Mouse (Mus musculus) fibroblast of lung, adult 2 months (primary cell): ENCODE measurements around the gene Col27a1.
"Not testable (repeated sequence)": the region's sequence is repeated elsewhere in the genome, so short reads cannot be mapped to it uniquely, and the experiment has no call there.

Experiments used
- DNase-seq: peaks from one replicate; pipeline ENCODE4 v3.0.0-alpha.2; 2011; ENCODE audit warnings: low read depth

Gene Col27a1

DNA sequence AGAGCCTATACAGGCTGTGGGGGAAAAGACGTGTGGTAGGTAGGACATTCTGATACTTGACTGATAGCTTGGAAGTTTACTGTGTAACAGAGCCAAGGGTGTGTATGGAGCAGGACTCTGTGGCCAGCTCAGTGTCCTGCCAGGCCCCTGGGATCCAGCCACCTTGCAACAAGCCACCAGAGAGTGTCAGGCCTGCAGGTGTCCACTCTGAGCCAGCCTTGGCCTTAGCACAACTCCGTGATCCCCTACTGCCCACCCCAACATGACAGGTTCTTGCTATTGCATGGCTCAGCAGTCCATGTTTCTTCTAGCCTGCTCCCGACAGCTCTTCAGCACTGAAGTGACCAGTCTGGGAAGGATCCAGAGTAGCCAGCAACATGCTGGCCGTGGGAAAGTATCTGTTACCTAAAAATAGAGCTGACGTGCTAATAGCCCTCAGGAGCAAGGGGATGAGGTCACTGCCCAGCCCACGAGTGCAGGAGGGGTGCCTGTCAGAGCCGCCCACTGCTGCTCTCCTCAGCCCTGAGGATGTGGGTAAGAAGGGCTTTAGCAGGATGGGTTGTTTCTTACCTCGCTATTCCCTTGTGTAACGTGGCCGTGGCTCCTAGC lies 96.5 kb downstream of the Col27a1 start:
- peak; percentile 90 for DNase-seq

DNA sequence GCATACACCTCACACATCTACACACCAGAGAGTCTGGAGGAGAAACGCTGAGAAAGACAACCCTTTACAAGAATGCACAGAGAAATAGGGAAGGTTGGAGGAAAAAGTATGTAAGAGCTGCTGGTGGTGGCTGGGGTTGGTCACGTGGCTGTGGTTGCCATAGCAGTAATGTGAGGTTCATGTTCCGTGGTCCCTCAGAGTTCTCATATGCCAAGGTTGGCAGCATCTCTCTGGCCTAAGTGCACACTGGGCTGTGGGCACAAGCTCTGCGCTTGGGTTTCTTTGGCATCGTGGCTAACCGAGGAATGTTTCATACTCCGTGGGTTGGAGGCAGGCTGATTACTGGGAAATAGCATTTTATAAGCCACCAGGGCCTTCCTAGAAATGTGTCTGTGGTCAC lies 97.6 kb downstream of the Col27a1 start:
- peak; percentile 84 for DNase-seq

DNA sequence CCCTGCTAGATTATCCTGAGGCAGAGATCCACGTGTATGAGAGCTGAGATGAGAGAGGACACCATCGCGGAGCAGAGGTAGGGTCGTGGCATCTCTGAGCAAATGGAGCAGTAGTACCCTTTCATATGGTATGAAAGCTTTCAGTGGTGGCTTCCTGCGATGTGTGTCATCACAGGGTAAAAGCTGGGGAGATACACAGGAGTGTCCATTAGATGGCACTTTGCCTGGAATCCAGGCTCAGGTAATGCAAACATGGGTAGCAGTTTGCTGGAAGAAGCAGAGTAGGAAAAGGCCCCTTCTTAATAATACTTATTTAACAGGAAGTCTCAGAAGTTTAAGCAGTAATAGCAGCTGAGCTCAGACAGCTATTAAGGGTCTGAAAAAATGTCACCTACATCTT lies 100.3 kb downstream of the Col27a1 start:
- DNase-seq: no peak

DNA sequence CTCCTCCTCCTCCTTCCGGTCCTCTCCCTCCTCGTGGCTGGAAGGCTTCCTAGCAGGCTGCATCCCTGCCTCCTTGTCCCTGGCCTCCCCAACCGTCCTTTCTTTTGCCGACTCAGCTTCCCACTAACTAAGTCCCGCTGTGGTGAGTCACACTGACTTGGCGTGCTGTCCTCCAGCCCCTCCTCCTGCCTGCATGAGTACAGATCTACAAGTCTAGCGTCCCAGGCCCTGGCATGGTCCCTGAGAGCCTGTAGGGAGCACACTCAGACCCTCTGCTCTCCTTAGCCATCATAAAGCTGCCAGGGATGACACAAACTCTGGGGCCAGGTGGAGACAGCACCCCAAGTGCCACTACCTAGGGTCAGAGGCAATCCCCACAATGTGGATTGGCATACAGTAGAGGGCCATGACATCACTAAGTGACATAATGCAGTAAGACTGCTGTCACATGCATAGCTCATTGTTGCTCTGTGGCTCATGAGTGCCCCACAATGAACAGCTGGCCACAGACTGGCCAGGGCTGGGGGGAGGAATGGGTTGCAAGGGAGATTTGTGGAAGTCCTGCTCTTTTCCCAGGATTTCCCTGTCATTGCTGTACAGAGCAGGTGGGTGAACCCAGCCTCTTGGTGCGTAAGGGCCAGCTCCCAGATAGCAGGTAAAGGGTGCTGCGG lies 102.4 kb downstream of the Col27a1 start:
- DNase-seq: peak; percentile 91

DNA sequence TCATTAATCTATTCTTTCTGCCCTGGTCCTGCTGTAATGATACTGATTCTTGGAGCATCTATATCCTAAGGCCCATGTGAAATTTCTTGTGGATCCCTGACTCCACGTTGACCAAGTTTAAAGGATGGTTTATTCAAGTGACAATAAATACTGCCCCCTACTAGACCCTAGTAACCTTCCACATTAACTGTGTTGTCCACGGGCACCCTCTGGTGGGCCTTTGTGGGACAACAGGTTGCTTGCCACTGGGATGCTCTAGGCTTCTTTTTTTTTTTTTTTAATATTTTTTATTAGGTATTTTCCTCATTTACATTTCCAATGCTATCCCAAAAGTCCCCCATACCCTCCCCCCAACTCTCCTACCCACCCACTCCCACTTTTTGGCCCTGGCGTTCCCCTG lies 105.8 kb downstream of the Col27a1 start:
- not testable (repeated sequence) for DNase-seq

DNA sequence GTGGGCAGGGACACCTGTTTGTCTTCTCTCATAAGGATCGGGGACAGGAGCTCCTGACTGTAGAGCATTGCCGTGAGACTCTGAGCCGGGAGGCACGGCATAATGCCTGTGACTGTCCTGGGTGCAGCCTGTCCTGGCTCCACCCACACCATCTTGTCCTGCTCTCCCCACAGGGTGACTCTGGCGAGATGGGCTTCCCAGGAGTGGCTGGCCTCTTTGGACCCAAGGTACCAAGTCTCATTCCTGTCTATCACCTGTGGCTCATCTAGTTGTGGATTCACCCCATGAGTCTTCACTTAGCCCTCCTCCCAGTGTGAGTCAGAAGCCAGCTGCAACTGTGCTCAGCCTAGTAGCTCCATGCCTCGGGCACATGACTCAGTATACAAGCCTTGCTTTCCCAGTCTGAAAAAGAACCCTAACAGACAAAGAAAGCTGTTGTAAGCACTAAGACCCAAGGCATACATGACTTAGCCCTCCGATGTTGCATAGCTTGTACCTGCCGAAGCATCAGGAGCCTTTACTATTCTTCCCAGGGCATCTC lies 109.5 kb downstream of the Col27a1 start:
- DNase-seq: no peak

DNA sequence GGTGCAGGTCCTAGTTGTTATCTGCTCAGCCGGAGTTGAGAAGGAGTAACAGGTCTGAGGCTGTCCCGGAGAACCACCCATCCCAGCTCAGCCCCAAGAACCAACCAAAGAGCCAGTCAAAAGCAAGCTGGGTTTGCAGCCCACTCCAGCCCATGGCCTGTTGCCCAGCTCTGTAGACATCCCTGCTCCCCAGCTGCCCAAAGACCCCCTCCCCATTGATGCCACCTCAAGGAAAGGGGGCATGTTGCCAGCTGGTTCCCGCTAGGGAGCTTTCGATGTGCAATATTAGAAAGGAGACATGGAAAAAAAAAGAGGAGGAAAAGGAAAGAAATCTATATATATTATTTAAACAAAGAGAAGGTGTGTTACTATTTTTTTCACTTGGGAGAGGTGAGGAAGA lies 119.6 kb downstream of the Col27a1 start:
- no peak for DNase-seq

DNA sequence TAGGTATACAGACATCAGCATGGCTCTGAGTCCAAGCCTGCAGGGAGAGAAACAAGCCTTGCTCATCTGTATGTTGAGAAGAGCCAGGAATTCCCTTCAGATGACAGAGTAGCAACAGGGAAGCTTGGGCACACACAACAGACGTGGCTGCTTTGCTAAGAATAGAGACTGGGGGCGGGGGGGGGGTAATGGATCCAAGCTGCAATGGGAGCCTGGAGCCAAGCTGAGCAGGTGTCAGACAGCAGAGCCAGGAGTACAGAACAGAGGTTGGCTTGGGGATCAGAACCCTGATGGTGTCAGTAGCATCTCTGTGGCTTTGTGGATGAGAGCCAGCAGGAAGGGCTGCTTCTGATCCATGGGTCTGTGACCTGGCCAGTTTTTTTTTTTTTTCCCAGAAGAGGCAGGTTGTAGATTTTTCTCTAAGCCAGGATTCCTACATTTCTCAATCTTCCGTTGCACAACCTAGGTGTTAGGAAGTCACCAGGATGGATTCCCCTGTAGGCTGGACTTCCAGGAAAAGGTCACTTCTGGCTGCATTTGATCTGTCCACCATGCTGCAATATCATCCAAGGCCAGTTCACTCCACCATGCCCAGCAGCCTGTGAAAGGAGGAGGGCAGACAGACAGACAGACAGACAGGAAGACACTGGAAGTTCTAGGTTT lies 124.7 kb downstream of the Col27a1 start:
- DNase-seq: no peak

DNA sequence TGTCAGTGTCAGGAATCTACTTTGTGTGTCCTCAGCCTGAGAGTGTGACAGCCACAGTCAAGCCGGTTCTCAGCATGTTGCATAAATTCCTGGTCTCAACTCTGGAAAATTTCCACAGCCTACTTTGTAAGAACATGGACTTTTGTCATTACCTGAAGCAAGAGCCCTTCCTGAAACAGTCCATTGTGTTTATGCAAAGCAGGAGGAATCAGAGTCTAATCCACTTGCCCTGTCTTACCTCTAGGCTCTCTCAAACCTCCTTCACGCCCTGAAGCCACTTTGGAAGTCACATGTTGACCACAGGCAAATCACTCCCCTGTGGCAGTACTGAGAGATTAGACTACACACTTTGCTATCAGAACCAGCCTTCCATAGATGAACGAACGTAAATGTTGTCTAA lies 128.7 kb downstream of the Col27a1 start:
- no peak for DNase-seq

DNA sequence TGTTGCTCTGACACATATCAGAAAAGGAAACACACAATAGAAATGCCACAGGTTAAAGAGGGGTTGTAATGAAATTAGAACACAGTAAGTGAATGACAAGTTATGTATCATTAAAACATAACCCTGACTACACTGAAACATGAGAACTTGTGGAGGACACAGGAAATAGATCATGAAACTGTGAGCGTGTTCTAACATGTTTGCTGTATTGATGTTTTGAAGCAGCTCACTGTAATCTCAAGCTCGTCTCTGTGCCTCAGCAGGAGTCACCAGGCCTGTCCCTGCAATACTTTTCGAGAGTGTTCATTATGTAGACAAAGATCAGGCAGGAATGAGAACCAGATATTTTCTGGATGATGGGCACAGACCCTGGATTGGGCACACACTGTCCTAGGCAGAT lies 129.8 kb downstream of the Col27a1 start:
- DNase-seq: no peak

DNA sequence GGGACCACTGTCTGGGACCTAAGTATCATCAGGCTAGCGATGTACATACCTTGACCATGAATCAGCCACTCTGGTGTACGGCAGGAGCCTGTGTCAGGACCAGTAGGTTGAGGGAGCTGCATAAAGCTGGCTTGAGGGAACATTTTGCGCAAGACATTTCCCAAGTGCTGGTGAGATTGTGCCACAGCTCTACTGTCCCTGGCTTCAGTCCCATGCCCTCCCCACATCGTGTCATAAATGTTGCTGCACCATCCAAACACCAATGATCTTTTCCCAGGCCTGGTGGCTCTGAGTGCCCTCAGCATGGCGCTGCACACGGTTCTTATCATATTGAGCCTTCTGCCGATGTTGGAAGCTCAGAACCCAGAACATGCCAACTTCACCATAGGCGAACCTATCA lies 130.5 kb downstream of the Col27a1 start, which contains the start of gene Orm1:
Gene Orm1, plus strand, starts transcription at position 266 of the 400 bp plus-strand sequence.
- DNase-seq: no peak

DNA sequence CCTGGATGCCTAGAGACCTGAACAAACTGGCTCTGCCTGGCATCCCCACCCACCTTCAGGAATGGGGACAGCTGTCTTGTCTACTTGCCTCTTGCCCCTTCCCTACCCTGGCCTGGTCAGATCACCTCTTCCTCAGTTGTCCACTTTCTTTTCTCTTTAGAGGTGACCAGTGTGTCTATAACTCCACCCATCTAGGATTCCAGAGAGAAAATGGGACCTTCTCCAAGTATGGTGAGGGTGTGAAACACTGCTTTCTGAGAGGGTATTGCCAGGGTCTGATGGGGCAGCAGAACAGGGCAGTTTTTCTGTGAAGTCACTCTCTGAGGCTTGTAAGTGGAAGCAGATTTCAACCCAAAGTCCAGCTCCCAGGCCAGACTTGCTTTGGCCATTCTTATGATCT lies 131.5 kb downstream of the Col27a1 start:
- no peak for DNase-seq

DNA sequence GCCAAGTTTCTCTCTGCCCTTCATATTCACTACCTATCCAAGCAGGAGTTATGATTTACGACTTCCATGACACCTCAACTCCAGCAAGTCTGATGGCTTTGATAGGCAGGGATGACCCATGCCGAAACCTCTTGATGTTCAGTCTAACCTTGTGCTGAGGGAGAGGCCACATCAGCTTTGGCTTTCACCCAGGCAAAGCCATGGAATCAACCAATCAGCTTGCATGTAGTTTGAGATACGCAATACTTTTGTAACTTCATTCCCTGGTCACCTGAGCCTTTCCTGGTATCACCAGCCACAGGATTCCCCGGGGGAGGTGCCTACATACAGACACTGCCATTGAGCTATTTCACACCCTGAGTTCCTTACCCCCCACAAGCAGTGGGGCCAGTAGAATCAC lies 132.9 kb downstream of the Col27a1 start:
- DNase-seq: no peak

DNA sequence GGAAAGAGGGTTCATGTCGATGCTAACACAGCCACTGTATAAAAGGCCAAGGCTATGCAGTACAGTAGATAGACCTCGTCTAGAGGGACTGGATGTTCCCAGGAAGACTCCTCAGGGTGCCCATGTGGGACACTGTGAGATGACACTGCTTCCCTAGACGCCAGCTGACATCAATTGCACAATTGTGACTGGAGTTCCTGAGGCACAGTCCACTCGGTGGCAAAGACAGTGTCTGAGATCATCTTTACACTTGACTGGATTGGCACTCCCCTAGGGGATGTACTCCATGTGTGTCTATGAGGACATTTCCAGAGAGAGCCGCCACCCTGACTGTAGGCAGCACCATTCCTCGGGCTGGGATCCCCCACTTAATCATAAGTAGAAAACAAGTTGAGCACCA lies 134.7 kb downstream of the Col27a1 start:
- DNase-seq: no peak

DNA sequence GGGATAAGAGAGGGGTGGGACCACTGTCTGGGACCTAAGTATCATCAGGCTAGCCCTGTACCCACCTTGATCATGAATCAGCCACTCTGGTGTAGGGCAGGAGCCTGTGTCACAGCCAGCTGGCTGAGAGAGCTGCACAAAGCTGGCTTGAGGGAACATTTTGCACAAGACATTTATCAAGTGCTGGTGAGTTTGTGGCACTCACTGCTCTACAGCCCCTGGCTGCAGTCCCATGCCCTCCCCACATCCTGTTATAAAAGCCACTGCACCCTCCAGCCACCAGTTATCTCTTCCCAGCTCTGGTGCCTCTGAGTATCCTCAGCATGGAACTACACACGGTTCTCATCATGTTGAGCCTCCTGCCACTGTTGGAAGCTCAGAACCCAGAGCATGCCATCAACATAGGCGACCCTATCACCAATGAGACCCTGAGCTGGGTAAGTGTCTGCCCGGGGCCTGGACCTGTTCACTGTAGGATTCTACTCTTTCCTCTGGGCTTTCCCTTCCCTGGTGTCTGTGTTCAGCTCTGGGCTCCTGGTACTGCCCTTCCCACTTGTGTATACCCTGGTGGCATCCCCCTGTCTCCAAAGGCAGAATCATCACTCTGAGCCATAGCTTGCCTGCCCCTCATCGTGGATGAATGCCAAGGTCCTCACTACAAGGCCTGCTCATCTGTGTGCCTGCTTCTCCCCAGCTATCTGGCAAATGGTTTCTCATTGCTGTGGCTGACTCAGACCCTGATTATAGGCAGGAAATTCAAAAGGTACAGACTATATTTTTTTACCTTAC lies 142.3 kb downstream of the Col27a1 start, which contains the start of gene Orm3:
Gene Orm3, plus strand, starts transcription at position 286 of the 789 bp plus-strand sequence.
- DNase-seq: no peak

DNA sequence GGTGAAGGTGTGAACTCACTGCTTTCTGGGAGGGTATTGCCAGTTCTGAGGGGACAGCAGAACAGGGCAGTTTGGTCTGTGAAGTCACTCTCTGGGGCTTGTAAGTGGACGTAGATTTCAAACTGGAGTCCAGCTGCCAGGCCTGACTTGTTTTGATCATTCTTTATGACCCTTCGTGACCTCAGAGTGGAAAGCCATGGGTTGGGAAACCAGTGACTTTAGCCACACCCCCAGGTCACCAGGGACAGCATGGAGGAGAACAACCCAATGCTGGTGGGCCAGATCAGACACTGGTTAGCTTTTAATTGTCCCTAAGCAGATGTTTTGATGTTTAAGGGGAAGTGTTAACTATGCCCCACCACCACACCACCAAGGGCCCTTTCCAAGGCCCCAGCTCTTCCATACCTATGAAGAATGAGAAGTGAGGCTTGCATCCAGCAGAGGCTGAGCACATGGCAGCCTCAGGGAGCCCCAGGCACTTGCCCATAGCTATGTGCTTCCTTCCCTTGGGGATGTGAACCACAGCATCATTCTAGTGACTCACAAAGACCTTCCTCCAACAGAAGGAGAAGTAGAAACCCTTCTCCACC lies 143.3 kb downstream of the Col27a1 start:
- DNase-seq: no peak

DNA sequence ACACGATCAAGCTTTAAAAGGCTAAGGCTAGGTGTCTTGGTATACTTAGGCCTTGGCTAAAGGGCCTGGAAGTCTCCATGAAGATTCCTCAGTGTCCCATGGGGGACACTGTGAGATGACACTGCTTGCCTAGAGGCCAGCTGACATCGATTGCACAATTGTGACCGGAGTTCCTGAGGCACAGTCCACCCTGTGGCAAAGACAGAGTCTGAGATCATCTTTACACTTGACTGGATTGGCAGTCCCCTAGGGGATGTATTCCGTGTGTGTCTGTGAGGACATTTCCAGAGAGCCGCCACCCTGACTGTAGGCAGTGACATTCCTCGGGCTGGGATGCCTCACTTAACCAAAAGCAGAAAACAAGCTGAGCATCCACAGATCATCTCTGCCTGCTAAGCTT lies 146.1 kb downstream of the Col27a1 start:
- DNase-seq: no peak

DNA sequence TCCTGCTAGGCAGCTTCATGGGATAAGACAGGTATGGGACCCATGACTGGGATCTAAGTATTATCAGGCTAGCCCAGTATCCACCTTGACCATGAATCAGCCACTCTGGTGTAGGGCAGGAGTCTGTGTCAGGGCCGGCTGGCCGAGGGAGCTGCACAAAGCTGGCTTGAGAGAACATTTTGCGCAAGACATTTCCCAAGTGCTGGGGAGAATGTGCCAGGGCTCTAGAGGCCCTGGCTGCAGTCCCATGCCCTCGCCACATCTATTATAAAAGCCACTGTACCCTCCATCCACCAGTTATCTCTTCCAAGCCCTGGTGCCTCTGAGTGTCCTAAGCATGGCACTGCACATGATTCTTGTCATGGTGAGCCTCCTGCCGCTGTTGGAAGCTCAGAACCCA lies 148.3 kb downstream of the Col27a1 start, which contains the start of gene Orm2:
Gene Orm2, plus strand, starts transcription at position 300 of the 400 bp plus-strand sequence.
- no peak for DNase-seq

DNA sequence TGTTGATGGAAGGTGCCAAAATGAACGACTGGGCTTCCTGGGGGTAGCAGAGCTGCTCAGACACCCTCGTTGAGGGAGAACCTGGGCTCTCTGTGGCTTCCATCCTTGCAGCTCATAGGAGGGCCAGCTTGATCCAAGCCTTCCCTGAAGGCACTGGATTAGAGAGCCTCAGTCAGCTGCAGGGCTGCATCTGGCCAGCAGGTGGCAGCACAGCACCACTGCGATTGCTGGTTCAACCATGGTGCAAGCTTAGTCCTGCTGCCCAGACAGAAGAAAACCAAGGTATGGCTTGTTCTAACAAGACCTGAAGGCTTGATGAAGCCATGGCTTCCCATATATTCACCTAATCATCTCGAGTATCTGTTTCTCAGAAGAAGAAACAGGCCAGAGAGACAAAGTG lies 154.8 kb downstream of the Col27a1 start:
- no peak for DNase-seq

DNA sequence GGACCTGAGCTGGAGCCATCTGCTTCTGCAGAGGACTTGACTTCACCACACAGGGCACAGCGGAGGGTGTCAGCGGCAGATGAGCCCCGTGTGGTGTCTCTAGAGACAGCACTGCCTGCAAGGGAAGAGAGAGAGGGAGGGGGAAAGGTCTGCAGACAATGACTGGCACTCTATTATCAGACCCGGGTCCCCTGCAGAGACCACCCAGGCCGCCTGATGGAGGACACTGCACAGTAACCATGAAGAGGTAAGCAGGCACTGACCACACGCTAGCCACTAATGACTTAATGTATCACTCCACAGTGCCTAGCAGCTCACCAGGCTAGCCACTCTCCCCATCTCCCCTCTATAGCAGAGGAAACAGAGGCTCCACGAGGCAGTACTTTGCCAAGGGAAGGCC lies 157.1 kb downstream of the Col27a1 start:
- no peak for DNase-seq

DNA sequence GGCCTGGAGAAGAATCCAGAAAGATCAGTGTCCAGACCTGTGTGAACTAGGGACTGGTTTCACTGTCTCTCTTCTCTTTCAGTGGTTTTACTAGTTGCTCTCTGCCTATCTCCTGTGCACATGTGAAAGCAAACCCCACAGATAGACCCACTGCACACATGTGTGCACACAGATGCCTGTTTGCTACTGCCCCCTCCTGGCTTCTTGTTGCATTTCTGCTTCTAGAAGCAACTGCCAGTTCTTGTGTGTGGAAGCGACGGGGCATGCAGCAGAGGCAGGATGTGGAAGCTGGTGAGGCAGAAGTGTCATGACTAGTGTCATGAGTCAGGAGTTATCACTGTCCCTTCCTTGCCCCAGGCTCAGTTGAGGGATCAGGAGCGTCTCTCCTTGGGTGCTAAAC lies 158.1 kb downstream of the Col27a1 start:
- DNase-seq: no peak

DNA sequence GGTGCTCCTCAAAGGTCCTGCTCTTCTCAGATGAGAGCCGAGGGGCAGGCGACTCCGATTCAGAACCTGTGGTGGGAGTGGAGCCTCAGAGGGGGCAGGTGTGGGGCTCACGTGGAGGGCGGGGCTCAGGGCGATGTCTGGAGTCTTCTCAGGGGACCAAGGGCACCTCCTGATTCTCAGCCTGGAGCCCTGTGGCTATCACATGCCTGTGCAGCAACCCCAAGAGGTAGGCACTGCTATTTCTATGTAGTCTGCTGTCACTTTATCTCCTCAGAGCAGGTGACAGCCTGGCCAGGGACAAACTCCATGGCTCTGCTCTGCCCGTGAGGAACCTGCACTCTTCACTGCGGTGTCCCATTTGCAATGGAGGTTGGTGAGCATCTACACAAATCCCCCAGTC lies 159.6 kb downstream of the Col27a1 start:
- no peak for DNase-seq
